Mouse (Mus musculus) kidney, embryonic 14.5 days (tissue): ENCODE measurements around the gene Rreb1. TPM values are rescaled to one million over a fixed set of nuclear protein-coding genes. Genes with fewer than 3 reads are reported as not detected.

Experiments
- ATAC-seq: fragments of 200-750 bp; cut with Nextera tagmentation; 2 replicates; pipeline ENCODE4 v1.8.0; 2017; ENCODE audit warnings: moderate number of reproducible peaks, mild to moderate bottlenecking, moderate TSS enrichment, moderate library complexity; ENCODE audit not compliant: low FRiP score, low TSS enrichment
- H3K27ac ChIP-seq: fragments of 300-500 bp; sonication (generic); 2 replicates; pipeline ENCODE4 v1.5.1; 2014; ENCODE audit warnings: low read depth, mild to moderate bottlenecking, low read length, moderate library complexity, mixed read lengths
- H3K27me3 ChIP-seq: fragments of 300-500 bp; sonication (generic); 2 replicates; pipeline ENCODE4 v1.6.1; 2014; ENCODE audit warnings: mild to moderate bottlenecking, low read length; ENCODE audit not compliant: control insufficient read depth, insufficient read depth
- H3K36me3 ChIP-seq: fragments of 300-500 bp; sonication (generic); 2 replicates; pipeline ENCODE4 v1.6.1; 2014; ENCODE audit warnings: low read length, mixed read lengths; ENCODE audit not compliant: control insufficient read depth, insufficient read depth
- H3K4me1 ChIP-seq: fragments of 300-500 bp; sonication (generic); 2 replicates; pipeline ENCODE4 v1.6.1; 2014; ENCODE audit warnings: low read length, mixed read lengths; ENCODE audit not compliant: control insufficient read depth, insufficient read depth
- H3K4me2 ChIP-seq: fragments of 300-500 bp; sonication (generic); replicated peaks from 2 replicates; pipeline ENCODE4 v1.6.1; 2014; ENCODE audit warnings: low read depth, mild to moderate bottlenecking, low read length
- H3K4me3 ChIP-seq: fragments of 300-500 bp; sonication (generic); 2 replicates; pipeline ENCODE4 v1.5.1; 2014; ENCODE audit warnings: mild to moderate bottlenecking, low read length
- H3K9ac ChIP-seq: fragments of 300-500 bp; sonication (generic); 2 replicates; pipeline ENCODE4 v1.6.1; 2014; ENCODE audit warnings: low read depth, mild to moderate bottlenecking, low read length, moderate library complexity
- H3K9me3 ChIP-seq: fragments of 300-500 bp; sonication (generic); 2 replicates; pipeline ENCODE4 v1.6.1; 2016; ENCODE audit warnings: low read length; ENCODE audit not compliant: control insufficient read depth
- WGBS: fragments of 180-500 bp; shearing (Covaris S2); extraction: QIAGEN DNeasy Blood & Tissue Kit; methylation state at CpG from one replicate; pipeline ENCODE4 v1.1.7; 2014; 5-methylcytosine and 5-hydroxymethylcytosine counted together
- polyA plus RNA-seq: library from polyadenylated mRNA; unstranded; fragments of >200 nt; fragmentation: Nextera tagmentation; extraction: Ambion mirVana; gene quantifications from 2 replicates; pipeline ENCODE4 v1.2.1, GENCODE M21; 2014

Rreb1 gene
- polyA plus RNA-seq, 1 experiment from 2014 or later = 16.7 TPM

DNA sequence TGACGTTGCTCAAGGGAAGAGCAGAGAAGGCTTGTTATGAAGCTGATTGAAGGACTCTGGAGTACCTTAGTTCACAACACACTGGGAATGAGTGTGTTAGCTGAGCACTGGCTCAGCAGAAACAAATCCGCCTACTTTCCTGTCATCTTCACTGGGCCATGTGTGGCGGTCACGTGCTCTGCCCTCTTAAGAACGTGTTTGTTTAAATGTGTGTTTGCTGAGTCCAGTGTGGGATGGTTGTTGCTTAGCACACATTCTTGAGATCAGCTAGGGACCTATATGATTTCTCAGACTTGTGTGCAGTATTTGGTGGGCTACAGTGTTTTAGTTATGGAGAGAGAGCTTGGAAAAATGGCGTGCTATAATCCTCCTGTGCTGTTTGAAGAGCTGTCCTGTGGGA lies 133.8 kb downstream of the Rreb1 start:
- Histone ChIP-seq H3K27ac (no peak overlapping the region), H3K9ac (no peak overlapping the region), H3K4me3 (no peak overlapping the region), H3K36me3 (peaks cover 39% of the 10 kb centered on the region; the same call in 1 of the 2 replicates), H3K27me3 (no peaks in the 10 kb centered on the region), H3K4me1 (peaks cover 20% of the 10 kb centered on the region), H3K4me2 (no peak overlapping the region), H3K9me3 (no peaks in the 10 kb centered on the region)
- 73% methylated on average over 6 of the region's 6 CpGs for WGBS
- ATAC-seq = no peak

DNA sequence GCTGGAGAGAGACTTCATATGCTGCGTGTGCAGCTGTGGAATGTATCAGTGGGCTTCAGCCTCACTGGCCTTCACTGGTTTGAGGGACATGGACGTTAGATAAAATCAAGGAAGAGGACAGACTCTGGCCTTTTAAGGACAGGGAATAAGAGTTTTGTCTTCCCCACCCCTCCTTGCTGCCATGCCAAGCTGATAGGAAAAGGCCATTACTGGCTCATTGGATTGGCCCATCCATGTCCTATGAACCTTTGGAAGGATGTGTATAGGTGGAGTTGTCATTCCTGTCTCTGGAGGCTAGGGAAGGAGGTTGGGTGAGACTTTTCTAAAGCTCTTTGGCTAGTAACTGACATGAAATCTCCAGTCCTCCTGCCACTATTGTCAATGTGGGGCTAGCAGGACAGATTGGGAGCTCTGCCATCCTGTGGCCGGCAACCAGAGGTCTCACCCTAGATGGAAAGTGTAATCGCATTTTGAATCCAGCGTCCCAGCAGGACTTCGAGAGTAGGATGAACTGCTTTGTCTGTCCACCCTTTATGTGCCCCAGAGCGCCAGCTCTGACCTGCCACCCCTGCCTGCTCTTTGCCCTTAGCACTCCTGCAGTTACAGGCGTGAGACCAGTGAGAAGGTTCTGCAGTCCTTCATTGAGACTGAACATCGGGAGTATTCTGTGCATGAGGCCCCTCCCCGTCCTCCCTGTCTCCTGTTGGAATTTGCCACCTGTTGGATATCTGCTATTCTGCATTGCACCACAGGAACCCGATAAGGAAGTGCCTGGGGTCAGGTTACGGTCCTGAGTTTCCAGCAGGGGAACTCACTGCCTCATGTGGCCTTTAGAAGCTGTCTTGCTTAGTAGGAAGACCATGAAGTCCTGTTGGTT lies 134.6 kb downstream of the Rreb1 start:
- ATAC-seq = no peak; the same call in 1 of the 2 replicates
- Histone ChIP-seq H3K27me3 (no peaks in the 10 kb centered on the region), H3K9ac (no peak overlapping the region), H3K4me3 (no peak overlapping the region), H3K36me3 (peaks cover 41% of the 10 kb centered on the region), H3K9me3 (no peaks in the 10 kb centered on the region), H3K4me2 (no peak overlapping the region), H3K4me1 (peaks cover 16% of the 10 kb centered on the region; the same call in 1 of the 2 replicates), H3K27ac (no peak overlapping the region)
- WGBS = 52% methylated on average over 12 of the region's 12 CpGs

- ATAC-seq = no peak
- Histone ChIP-seq H3K9ac (no peak overlapping the region), H3K4me2 (no peak overlapping the region), H3K27me3 (no peaks in the 10 kb centered on the region), H3K36me3 (peaks cover 43% of the 10 kb centered on the region), H3K27ac (no peak overlapping the region), H3K4me3 (no peak overlapping the region), H3K9me3 (no peaks in the 10 kb centered on the region), H3K4me1 (0 out of 2 replicates have a peak, but pooled peaks cover 6% of the 10 kb centered on the region)
- 59% methylated on average over 3 of the region's 3 CpGs for WGBS
Measured at GRCm38 (mm10) chr13:37913963-37914362, 135.8 kb downstream of the Rreb1 start.

GRCm38 (mm10) chr13:37918336-37919261 lies 140.4 kb downstream of the Rreb1 start:
- Histone ChIP-seq H3K4me3 (no peak overlapping the region), H3K36me3 (peaks cover 53% of the 10 kb centered on the region), H3K4me1 (no peaks in the 10 kb centered on the region), H3K9me3 (no peaks in the 10 kb centered on the region), H3K4me2 (no peak overlapping the region), H3K27me3 (no peaks in the 10 kb centered on the region), H3K27ac (no peak overlapping the region), H3K9ac (no peak overlapping the region)
- ATAC-seq = no peak
- 90% methylated on average over 15 of the region's 15 CpGs for WGBS

- H3K27ac ChIP-seq = 0 out of 2 replicates have a peak overlapping the region, but pooled peaks have one; percentile 30
- no peak overlapping the region for H3K4me3 ChIP-seq
- no peaks in the 10 kb centered on the region for H3K4me1 ChIP-seq
- peaks cover 51% of the 10 kb centered on the region for H3K36me3 ChIP-seq
- no peak overlapping the region for H3K9ac ChIP-seq
- ATAC-seq = peak; percentile 48; the same call in 1 of the 2 replicates
- no peaks in the 10 kb centered on the region for H3K27me3 ChIP-seq
- H3K9me3 ChIP-seq = no peaks in the 10 kb centered on the region
- WGBS = 81% methylated on average over 3 of the region's 3 CpGs
- H3K4me2 ChIP-seq = no peak overlapping the region
Measured at GRCm38 (mm10) chr13:37919711-37920277, 141.6 kb downstream of the Rreb1 start.

- Histone ChIP-seq H3K9me3 (no peaks in the 10 kb centered on the region), H3K36me3 (peaks cover 47% of the 10 kb centered on the region), H3K27ac (no peak overlapping the region), H3K9ac (no peak overlapping the region), H3K27me3 (no peaks in the 10 kb centered on the region), H3K4me1 (no peaks in the 10 kb centered on the region), H3K4me2 (no peak overlapping the region), H3K4me3 (no peak overlapping the region)
- ATAC-seq = no peak
- 84% methylated on average over 2 of the region's 2 CpGs for WGBS
Measured at GRCm38 (mm10) chr13:37920727-37921126, 142.5 kb downstream of the Rreb1 start.

- Histone ChIP-seq H3K4me3 (no peak overlapping the region), H3K9me3 (no peaks in the 10 kb centered on the region), H3K9ac (no peak overlapping the region), H3K27ac (no peak overlapping the region), H3K4me2 (no peak overlapping the region), H3K4me1 (no peaks in the 10 kb centered on the region), H3K27me3 (no peaks in the 10 kb centered on the region), H3K36me3 (peaks cover 48% of the 10 kb centered on the region)
- WGBS = 86% methylated on average over 4 of the region's 4 CpGs
- no peak for ATAC-seq
Measured at GRCm38 (mm10) chr13:37923091-37923490, 144.9 kb downstream of the Rreb1 start.

- Histone ChIP-seq H3K4me3 (no peak overlapping the region), H3K4me1 (no peaks in the 10 kb centered on the region), H3K27ac (no peak overlapping the region), H3K9ac (no peak overlapping the region), H3K9me3 (no peaks in the 10 kb centered on the region), H3K27me3 (no peaks in the 10 kb centered on the region), H3K36me3 (peaks cover 50% of the 10 kb centered on the region), H3K4me2 (no peak overlapping the region)
- WGBS = 91% methylated on average over 10 of the region's 10 CpGs
- ATAC-seq = no peak
Measured at GRCm38 (mm10) chr13:37923643-37924460, 145.7 kb downstream of the Rreb1 start.
